In the genomic region with DNA sequence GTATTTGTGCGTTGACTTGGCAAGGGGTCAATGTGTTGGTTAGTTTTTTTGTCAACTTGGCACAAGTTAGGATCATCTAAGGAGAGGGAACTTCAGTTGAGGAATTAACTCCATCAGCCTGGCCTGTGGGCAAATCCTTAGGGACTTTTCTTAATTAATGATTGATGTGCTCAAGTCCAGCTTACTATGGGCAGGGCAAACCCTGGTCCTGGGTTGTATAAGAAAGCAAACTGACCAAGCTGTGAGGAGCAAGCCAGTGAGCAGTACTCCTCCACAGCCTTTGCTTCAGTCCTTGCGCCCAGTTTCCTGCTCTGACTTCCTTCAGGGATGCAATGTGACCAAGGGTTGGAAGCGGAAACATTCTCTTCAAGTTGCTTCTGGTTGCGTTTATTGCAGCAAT, we compare ENCODE assay signal across 19 mouse cellular contexts.
DNase-seq lines count a peak whose midpoint lies in the region; ATAC-seq and TF ChIP-seq lines count a peak whose summit lies in the region.
"Had no signal": no experiment of that assay in that cellular context is flagged by ENCODE, and none has a peak within 500 bp of the region (broad histone marks: within the 10 kb centered on the region; RNA-seq: fewer than 3 reads in every experiment).

No protein-coding gene starts in this region.

- no peak for TF ChIP-seq POLR2A in kidney, adult 2 months (IDR thresholded peaks at IDR 0.05; ENCODE audit: low read depth, low read length)

- peaks cover 12% of the 10 kb centered on the region for H3K4me1 ChIP-seq in kidney, adult 2 months (ENCODE audit: control insufficient read depth, insufficient read depth, low read length)
- peaks cover 15% of the 10 kb centered on the region for H3K4me1 ChIP-seq in kidney, embryonic 15.5 days
- H3K4me1 ChIP-seq in neural tube, embryonic 15.5 days = peaks cover 10% of the 10 kb centered on the region; the same call in 1 of the 2 replicates
- H3K4me1 ChIP-seq in heart, embryonic 11.5 days (ENCODE audit: control insufficient read depth, insufficient read depth, low read length) = no peaks in the 10 kb centered on the region

- peak overlapping the region; percentile 77 for H3K27ac ChIP-seq in kidney, adult 2 months (ENCODE audit: insufficient read depth, low read depth, low read length)
- no peak overlapping the region for H3K27ac ChIP-seq in kidney, embryonic 15.5 days
- no peak overlapping the region for H3K27ac ChIP-seq in neural tube, embryonic 15.5 days (replicated peaks)
- H3K27ac ChIP-seq in heart, embryonic 11.5 days (ENCODE audit: low read depth, low read length) = no peak overlapping the region
- H3K27ac ChIP-seq: embryonic facial prominence, embryonic 13.5 days; gastrocnemius, adult 2 months; heart, embryonic 13.5 days had no signal

- H3K4me3 ChIP-seq in kidney, adult 2 months (ENCODE audit: insufficient read depth, low read depth, low read length) = no peak overlapping the region
- H3K4me3 ChIP-seq in kidney, embryonic 15.5 days (replicated peaks) = no peak overlapping the region
- H3K4me3 ChIP-seq in neural tube, embryonic 15.5 days (replicated peaks) = no peak overlapping the region
- H3K4me3 ChIP-seq in heart, embryonic 11.5 days (ENCODE audit: low read depth, low read length) = no peak overlapping the region
- H3K4me3 ChIP-seq: embryonic facial prominence, embryonic 13.5 days; gastrocnemius, adult 2 months; heart, embryonic 13.5 days had no signal

- H3K9me3 ChIP-seq in kidney, embryonic 15.5 days (replicated peaks) = no peaks in the 10 kb centered on the region
- no peaks in the 10 kb centered on the region for H3K9me3 ChIP-seq in neural tube, embryonic 15.5 days (replicated peaks)
- H3K9me3 ChIP-seq in heart, embryonic 11.5 days (replicated peaks; ENCODE audit: control insufficient read depth, low read length) = no peaks in the 10 kb centered on the region
- H3K9me3 ChIP-seq: embryonic facial prominence, embryonic 13.5 days; heart, embryonic 13.5 days had no signal

- H3K36me3 ChIP-seq in kidney, adult 2 months (ENCODE audit: control insufficient read depth, insufficient read depth, low read length) = no peaks in the 10 kb centered on the region
- H3K36me3 ChIP-seq in kidney, embryonic 15.5 days = no peaks in the 10 kb centered on the region
- H3K36me3 ChIP-seq in neural tube, embryonic 15.5 days = no peaks in the 10 kb centered on the region
- no peaks in the 10 kb centered on the region for H3K36me3 ChIP-seq in heart, embryonic 11.5 days (ENCODE audit: control insufficient read depth, insufficient read depth, low read length)
- H3K36me3 ChIP-seq: embryonic facial prominence, embryonic 13.5 days; heart, embryonic 13.5 days had no signal

- peak; percentile 62; the same call in 1 of the 2 replicates for ATAC-seq in kidney, embryonic 15.5 days (replicated peaks; ENCODE audit: low FRiP score)
- ATAC-seq in neural tube, embryonic 15.5 days (ENCODE audit: low FRiP score) = no peak
- ATAC-seq in heart, embryonic 11.5 days (replicated peaks; ENCODE audit: insufficient number of reproducible peaks, low FRiP score, low TSS enrichment) = no peak
- ATAC-seq: activated CD4-positive, CD25-positive, alpha-beta regulatory T cell, adult 4 months; forebrain, embryonic 14.5 days; Patski had no signal

- 62% methylated on average over 4 of the region's 4 CpGs for WGBS in kidney, adult 2 months
- 87% methylated on average over 4 of the region's 4 CpGs for WGBS in kidney, embryonic 15.5 days
- WGBS in neural tube, embryonic 15.5 days = 92% methylated on average over 4 of the region's 4 CpGs
- WGBS in heart, embryonic 11.5 days (ENCODE audit: insufficient replicate concordance) = 85% methylated on average over 4 of the region's 4 CpGs

- no peak for TF ChIP-seq CTCF in kidney, adult 2 months (conservative IDR thresholded peaks at IDR 0.05; ENCODE audit: insufficient read depth, insufficient read length, low read depth, low read length)

- no peak overlapping the region for H3K4me2 ChIP-seq in kidney, embryonic 15.5 days
- H3K4me2 ChIP-seq in neural tube, embryonic 15.5 days = no peak overlapping the region
- no peak overlapping the region for H3K4me2 ChIP-seq in heart, embryonic 11.5 days
- H3K4me2 ChIP-seq: embryonic facial prominence, embryonic 13.5 days; heart, embryonic 13.5 days had no signal

- no peak overlapping the region for H3K9ac ChIP-seq in kidney, embryonic 15.5 days
- no peak overlapping the region for H3K9ac ChIP-seq in neural tube, embryonic 15.5 days (replicated peaks)
- H3K9ac ChIP-seq in heart, embryonic 11.5 days (ENCODE audit: low read depth, low read length) = no peak overlapping the region
- H3K9ac ChIP-seq: embryonic facial prominence, embryonic 13.5 days; heart, embryonic 13.5 days had no signal

- DNase-seq in kidney, adult 2 months = peak; percentile 87
- peak; percentile 60 for DNase-seq in kidney, postnatal 14 days
- no peak for DNase-seq in spleen, adult 12 weeks (ENCODE audit: low spot score)
- DNase-seq: adrenal gland, postnatal 14 days; cerebellum, adult 11-12 months; cerebellum, adult 9-10 months; cerebellum, postnatal 25 days; gastrocnemius, adult 2 months; gastrocnemius, postnatal 25 days; heart, postnatal 36 days had no signal

- H3K27me3 ChIP-seq in kidney, adult 2 months (replicated peaks; ENCODE audit: control insufficient read depth, insufficient read depth, low read length) = no peaks in the 10 kb centered on the region
- no peaks in the 10 kb centered on the region for H3K27me3 ChIP-seq in kidney, embryonic 15.5 days
- no peaks in the 10 kb centered on the region for H3K27me3 ChIP-seq in neural tube, embryonic 15.5 days (replicated peaks)
- H3K27me3 ChIP-seq in heart, embryonic 11.5 days (ENCODE audit: control insufficient read depth, insufficient read depth, low read length) = 0 out of 2 replicates have a peak, but pooled peaks cover 3% of the 10 kb centered on the region
- H3K27me3 ChIP-seq: CH12.LX; embryonic facial prominence, embryonic 13.5 days; heart, embryonic 13.5 days; Patski had no signal
